Mouse (Mus musculus) embryonic facial prominence, embryonic 10.5 days (tissue): ENCODE results near the gene Nup54. TPM values are rescaled to one million over a fixed set of nuclear protein-coding genes. Genes with fewer than 3 reads are reported as not detected.

Source experiments
- DNase-seq: peaks from one replicate; pipeline ENCODE4 v3.0.0-alpha.2; 2017; ENCODE audit warnings: low spot score
- H3K27ac ChIP-seq: fragments of 300-500 bp; sonication (generic); replicated peaks from 2 replicates; pipeline ENCODE4 v1.5.1; 2016; ENCODE audit warnings: mild to moderate bottlenecking
- H3K27me3 ChIP-seq: fragments of 300-500 bp; sonication (generic); replicated peaks from 2 replicates; pipeline ENCODE4 v1.6.1; 2016; ENCODE audit warnings: low read depth, mild to moderate bottlenecking; ENCODE audit not compliant: poor library complexity, severe bottlenecking
- H3K36me3 ChIP-seq: fragments of 300-500 bp; sonication (generic); replicated peaks from 2 replicates; pipeline ENCODE4 v1.6.1; 2016; ENCODE audit warnings: mild to moderate bottlenecking, moderate library complexity
- H3K4me1 ChIP-seq: fragments of 300-500 bp; sonication (generic); 2 replicates; pipeline ENCODE4 v1.6.1; 2016
- H3K4me3 ChIP-seq: fragments of 300-500 bp; sonication (generic); 2 replicates; pipeline ENCODE4 v1.5.1; 2016; ENCODE audit warnings: mild to moderate bottlenecking, moderate library complexity
- H3K9me3 ChIP-seq: fragments of 300-500 bp; sonication (generic); 2 replicates; pipeline ENCODE4 v1.6.1; 2016; ENCODE audit warnings: mild to moderate bottlenecking
- WGBS: fragments of 180-500 bp; shearing (Covaris S2); methylation state at CpG from one replicate; pipeline ENCODE4 v1.1.7; 2016; 5-methylcytosine and 5-hydroxymethylcytosine counted together
- polyA plus RNA-seq: library from polyadenylated mRNA; unstranded; fragments of >200 nt; fragmentation: Nextera tagmentation; extraction: Ambion mirVana; gene quantifications from 2 replicates; pipeline ENCODE4 v1.2.1, GENCODE M21; 2016

Gene Nup54
- 72.6 and 76.2 TPM in 2 replicates for polyA plus RNA-seq

- H3K27me3 ChIP-seq: no peaks in the 10 kb centered on the region
Observed at GRCm38 (mm10) chr5:92435025-92435584, at the start of gene Nup54. Gene Nup54 (minus strand): TSS chr5:92435219.

GRCm38 (mm10) chr5:92472863-92473262, 37.8 kb upstream of the Nup54 start:
- Histone ChIP-seq H3K4me1 (no peaks in the 10 kb centered on the region), H3K27me3 (no peaks in the 10 kb centered on the region), H3K9me3 (no peaks in the 10 kb centered on the region), H3K36me3 (peaks cover 11% of the 10 kb centered on the region), H3K27ac (no peak overlapping the region), H3K4me3 (no peak overlapping the region)
- WGBS: 84% methylated on average over 5 of the region's 5 CpGs
- DNase-seq: no peak

More at GRCm38 (mm10) chr5:92435025-92435584, at the start of gene Nup54:
- Histone ChIP-seq H3K36me3 (peaks cover 8% of the 10 kb centered on the region), H3K27ac (peak within 1 kb of the TSS; percentile 97), H3K4me3 (peak within 1 kb of the TSS; percentile 100), H3K9me3 (no peaks in the 10 kb centered on the region), H3K4me1 (peaks cover 17% of the 10 kb centered on the region)
- peak; percentile 96 for DNase-seq
- WGBS: under 1% methylated on average over 34 of the region's 34 CpGs

- Histone ChIP-seq H3K9me3 (no peaks in the 10 kb centered on the region), H3K4me1 (peaks cover 6% of the 10 kb centered on the region; the same call in 1 of the 2 replicates), H3K36me3 (peaks cover 11% of the 10 kb centered on the region), H3K27ac (no peak overlapping the region), H3K27me3 (no peaks in the 10 kb centered on the region), H3K4me3 (no peak overlapping the region)
- DNase-seq: no peak
- WGBS: 86% methylated on average over 4 of the region's 4 CpGs
Observed at GRCm38 (mm10) chr5:92471531-92471930, 36.5 kb upstream of the Nup54 start.

- H3K4me1 ChIP-seq: peaks cover 6% of the 10 kb centered on the region; the same call in 1 of the 2 replicates
- H3K36me3 ChIP-seq: no peaks in the 10 kb centered on the region
- DNase-seq: no peak
- WGBS: 91% methylated on average over 18 of the region's 18 CpGs
- H3K4me3 ChIP-seq: no peak overlapping the region
- H3K27ac ChIP-seq: no peak overlapping the region
- H3K9me3 ChIP-seq: no peaks in the 10 kb centered on the region
- no peaks in the 10 kb centered on the region for H3K27me3 ChIP-seq
Observed at GRCm38 (mm10) chr5:92469201-92470130, 34.4 kb upstream of the Nup54 start.

GRCm38 (mm10) chr5:92468234-92468633, 33.2 kb upstream of the Nup54 start:
- Histone ChIP-seq H3K27ac (no peak overlapping the region), H3K36me3 (no peaks in the 10 kb centered on the region)
- no peak for DNase-seq

GRCm38 (mm10) chr5:92467102-92467766, 32.2 kb upstream of the Nup54 start:
- WGBS: 75% methylated on average over 8 of the region's 8 CpGs
- DNase-seq: no peak

More at GRCm38 (mm10) chr5:92468234-92468633, 33.2 kb upstream of the Nup54 start:
- H3K27me3 ChIP-seq: no peaks in the 10 kb centered on the region
- no peak overlapping the region for H3K4me3 ChIP-seq
- 96% methylated on average over 6 of the region's 6 CpGs for WGBS
- H3K4me1 ChIP-seq: peaks cover 6% of the 10 kb centered on the region; the same call in 1 of the 2 replicates
- H3K9me3 ChIP-seq: no peaks in the 10 kb centered on the region

GRCm38 (mm10) chr5:92465511-92465910, 30.5 kb upstream of the Nup54 start:
- Histone ChIP-seq H3K9me3 (no peaks in the 10 kb centered on the region), H3K27ac (no peak overlapping the region), H3K4me3 (no peak overlapping the region), H3K36me3 (peaks cover 6% of the 10 kb centered on the region), H3K27me3 (no peaks in the 10 kb centered on the region), H3K4me1 (peaks cover 6% of the 10 kb centered on the region; the same call in 1 of the 2 replicates)
- DNase-seq: no peak
- WGBS: 87% methylated on average over 5 of the region's 5 CpGs

More at GRCm38 (mm10) chr5:92467102-92467766, 32.2 kb upstream of the Nup54 start:
- H3K27ac ChIP-seq: no peak overlapping the region
- no peaks in the 10 kb centered on the region for H3K36me3 ChIP-seq
- no peaks in the 10 kb centered on the region for H3K27me3 ChIP-seq
- H3K4me3 ChIP-seq: no peak overlapping the region
- peaks cover 6% of the 10 kb centered on the region; the same call in 1 of the 2 replicates for H3K4me1 ChIP-seq
- no peaks in the 10 kb centered on the region for H3K9me3 ChIP-seq

GRCm38 (mm10) chr5:92461321-92461720, 26.3 kb upstream of the Nup54 start:
- DNase-seq: peak; percentile 66
- H3K4me1 ChIP-seq: no peaks in the 10 kb centered on the region
- peaks cover 16% of the 10 kb centered on the region for H3K36me3 ChIP-seq
- H3K27me3 ChIP-seq: no peaks in the 10 kb centered on the region
- 14% methylated on average over 5 of the region's 5 CpGs for WGBS
- no peak overlapping the region for H3K27ac ChIP-seq
- no peak overlapping the region for H3K4me3 ChIP-seq
- no peaks in the 10 kb centered on the region for H3K9me3 ChIP-seq

- H3K27ac ChIP-seq: no peak overlapping the region
- 32% methylated on average over 5 of the region's 5 CpGs for WGBS
- H3K9me3 ChIP-seq: no peaks in the 10 kb centered on the region
- H3K4me3 ChIP-seq: no peak overlapping the region
- no peaks in the 10 kb centered on the region for H3K27me3 ChIP-seq
- H3K4me1 ChIP-seq: no peaks in the 10 kb centered on the region
- H3K36me3 ChIP-seq: peaks cover 27% of the 10 kb centered on the region
- no peak for DNase-seq
Observed at GRCm38 (mm10) chr5:92458726-92459125, 23.7 kb upstream of the Nup54 start.

- no peak overlapping the region for H3K4me3 ChIP-seq
- no peak overlapping the region for H3K27ac ChIP-seq
- no peaks in the 10 kb centered on the region for H3K4me1 ChIP-seq
- 91% methylated on average over 2 of the region's 2 CpGs for WGBS
- DNase-seq: no peak
- H3K36me3 ChIP-seq: peaks cover 37% of the 10 kb centered on the region
- H3K9me3 ChIP-seq: no peaks in the 10 kb centered on the region
- no peaks in the 10 kb centered on the region for H3K27me3 ChIP-seq
Observed at GRCm38 (mm10) chr5:92457410-92457809, 22.4 kb upstream of the Nup54 start.

- no peak overlapping the region for H3K4me3 ChIP-seq
- WGBS: 95% methylated on average over 5 of the region's 5 CpGs
Observed at GRCm38 (mm10) chr5:92452876-92453275, 17.9 kb upstream of the Nup54 start.

GRCm38 (mm10) chr5:92446736-92447135, 11.7 kb upstream of the Nup54 start:
- no peak overlapping the region for H3K4me3 ChIP-seq
- no peak for DNase-seq
- WGBS: 88% methylated on average over 5 of the region's 5 CpGs
- H3K4me1 ChIP-seq: no peaks in the 10 kb centered on the region
- peaks cover 73% of the 10 kb centered on the region for H3K36me3 ChIP-seq
- no peaks in the 10 kb centered on the region for H3K27me3 ChIP-seq
- H3K27ac ChIP-seq: no peak overlapping the region
- H3K9me3 ChIP-seq: no peaks in the 10 kb centered on the region

More at GRCm38 (mm10) chr5:92452876-92453275, 17.9 kb upstream of the Nup54 start:
- no peaks in the 10 kb centered on the region for H3K9me3 ChIP-seq
- H3K4me1 ChIP-seq: no peaks in the 10 kb centered on the region
- H3K27ac ChIP-seq: no peak overlapping the region
- H3K36me3 ChIP-seq: peaks cover 69% of the 10 kb centered on the region
- no peak for DNase-seq
- no peaks in the 10 kb centered on the region for H3K27me3 ChIP-seq
